Mouse (Mus musculus): ENCODE results near the gene Rnaseh2b.

Rnaseh2b gene

DNA sequence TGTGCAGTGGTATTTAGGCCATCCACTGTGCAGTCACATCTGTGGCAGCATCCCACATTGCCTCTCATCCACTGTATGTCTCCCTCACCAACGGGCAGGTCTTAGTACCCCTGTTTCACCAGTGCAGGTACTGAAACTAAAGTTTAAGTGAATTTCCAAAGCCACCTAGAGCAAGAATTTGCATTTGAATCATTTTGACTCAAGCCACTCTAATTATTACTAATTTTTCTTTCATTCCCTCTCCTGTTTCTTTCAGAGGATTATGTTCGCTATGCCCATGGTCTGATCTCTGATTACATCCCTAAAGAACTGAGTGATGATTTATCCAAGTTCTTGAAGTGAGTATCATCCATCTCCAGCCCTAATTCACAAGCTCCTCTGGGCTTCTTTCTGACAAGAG lies 71.4 kb downstream of the Rnaseh2b start:
- no peak for DNase-seq

DNA sequence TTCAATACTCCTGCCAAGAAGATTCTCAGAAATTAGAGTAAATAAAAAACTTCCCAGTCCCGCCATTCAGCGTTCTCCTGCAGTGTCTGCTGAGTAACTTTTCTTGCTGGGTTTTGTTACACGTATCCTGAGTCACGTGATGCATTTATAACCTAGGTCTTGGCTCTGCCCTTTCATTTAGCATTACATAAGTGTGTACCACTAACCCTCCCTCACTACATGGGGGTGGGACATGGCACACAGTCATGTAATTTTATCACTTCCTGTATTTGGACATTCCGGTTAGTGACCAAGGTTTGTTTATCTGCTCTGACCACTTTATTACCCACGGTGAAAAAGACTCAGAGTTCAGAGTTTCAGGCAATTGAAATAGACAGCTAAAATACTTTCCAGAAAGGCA lies 78.4 kb downstream of the Rnaseh2b start:
- DNase-seq: peak; percentile 66 to 81

DNA sequence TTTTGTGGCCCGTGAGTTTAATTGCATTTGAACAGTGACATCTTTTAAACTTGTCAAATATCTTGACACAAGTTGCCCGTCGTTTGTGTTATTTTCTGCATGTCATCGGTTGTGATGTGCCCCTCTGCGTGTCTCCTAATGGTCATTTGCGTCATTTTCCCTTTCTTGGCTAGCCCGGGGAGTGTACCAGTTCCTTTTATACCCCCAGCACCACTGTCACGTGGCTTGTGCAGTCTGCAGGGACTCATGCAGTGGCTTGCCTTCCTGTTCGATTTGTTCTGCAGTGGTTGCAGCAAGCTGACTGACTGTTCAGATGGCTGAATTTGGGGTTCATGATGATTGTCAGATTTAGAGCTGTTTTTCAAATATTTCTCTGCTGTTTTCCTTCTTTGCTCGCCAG lies 81.6 kb downstream of the Rnaseh2b start:
- no peak for DNase-seq

DNA sequence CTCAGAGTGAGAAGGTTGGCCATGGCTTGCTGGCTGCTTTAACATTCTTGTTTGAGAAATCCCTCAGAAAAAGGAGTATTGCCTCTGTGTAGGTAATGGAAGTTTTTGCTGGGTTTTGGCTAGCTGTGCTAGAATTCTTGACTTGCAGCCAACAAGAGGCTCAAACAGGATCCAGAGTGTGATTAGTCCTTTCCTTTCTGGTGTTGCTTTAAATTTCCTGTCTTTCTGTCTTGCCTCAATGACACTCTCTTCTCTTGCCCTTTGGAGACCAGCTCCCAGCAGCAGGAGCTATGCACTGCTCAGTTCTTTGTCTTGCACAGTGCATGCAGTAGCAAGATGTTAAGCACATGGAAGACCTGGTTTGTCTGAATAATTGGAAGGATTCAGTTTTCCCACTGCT lies 83.3 kb downstream of the Rnaseh2b start:
- peak in 1 of 2 experiments; percentile 38 for DNase-seq

DNA sequence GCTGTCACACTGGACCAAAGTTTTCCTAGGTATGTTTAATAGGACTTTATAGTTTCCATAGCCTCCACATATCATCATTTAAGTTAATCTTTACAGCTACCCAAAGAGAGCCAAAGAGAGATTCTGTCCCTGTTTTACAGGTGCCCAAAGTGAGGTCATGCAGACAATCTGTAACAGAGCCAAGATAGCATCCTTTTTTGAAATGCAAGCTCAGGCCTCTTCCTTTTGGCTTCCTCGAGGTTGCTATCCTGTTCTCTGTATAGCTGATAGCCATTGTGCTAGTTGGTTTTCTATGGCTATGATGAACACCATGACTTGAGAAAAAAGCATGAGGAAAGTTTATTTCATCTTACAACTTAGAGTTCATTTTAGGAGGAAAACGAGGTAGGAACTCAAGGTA lies 83.7 kb downstream of the Rnaseh2b start:
- DNase-seq: no peak

DNA sequence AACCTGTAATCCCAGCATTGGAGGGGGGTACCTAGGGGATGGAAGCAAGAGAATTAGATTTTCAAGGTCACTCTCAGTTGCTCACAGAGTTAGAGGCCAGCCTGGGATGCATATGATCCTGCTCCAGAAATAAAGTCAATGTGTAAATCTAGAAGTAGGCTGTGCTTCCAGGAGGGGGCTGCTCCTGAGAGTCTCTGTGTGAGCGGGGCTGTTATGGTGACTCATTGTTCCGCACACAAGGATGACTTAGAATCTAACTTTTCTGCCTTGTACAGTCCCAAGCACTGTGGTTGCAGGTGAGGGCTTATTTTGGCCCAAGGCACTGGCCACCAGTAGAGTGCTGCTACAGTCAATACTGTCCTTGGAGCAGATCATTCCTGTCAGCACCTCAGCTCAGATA lies 87.0 kb downstream of the Rnaseh2b start:
- DNase-seq: no peak

DNA sequence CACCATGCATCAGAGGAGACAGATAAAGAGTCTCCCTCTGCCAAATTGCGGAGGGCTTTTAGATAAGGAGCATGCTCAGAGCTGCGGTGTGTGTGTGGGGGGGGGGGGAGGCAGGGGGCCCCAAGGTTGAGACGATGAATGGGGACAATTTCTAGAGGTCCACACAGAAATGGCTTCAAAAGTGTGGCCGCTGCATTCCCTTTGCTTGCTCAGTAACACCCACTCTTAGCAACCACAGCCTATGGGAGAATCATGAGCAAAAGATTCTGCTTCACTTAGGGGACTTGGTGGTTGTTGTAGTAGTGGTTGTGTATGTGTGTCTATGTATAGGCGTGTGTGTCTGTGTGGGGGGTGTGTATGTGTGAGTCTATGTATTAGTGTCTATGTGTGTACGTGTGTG lies 88.2 kb downstream of the Rnaseh2b start:
- no peak for DNase-seq

DNA sequence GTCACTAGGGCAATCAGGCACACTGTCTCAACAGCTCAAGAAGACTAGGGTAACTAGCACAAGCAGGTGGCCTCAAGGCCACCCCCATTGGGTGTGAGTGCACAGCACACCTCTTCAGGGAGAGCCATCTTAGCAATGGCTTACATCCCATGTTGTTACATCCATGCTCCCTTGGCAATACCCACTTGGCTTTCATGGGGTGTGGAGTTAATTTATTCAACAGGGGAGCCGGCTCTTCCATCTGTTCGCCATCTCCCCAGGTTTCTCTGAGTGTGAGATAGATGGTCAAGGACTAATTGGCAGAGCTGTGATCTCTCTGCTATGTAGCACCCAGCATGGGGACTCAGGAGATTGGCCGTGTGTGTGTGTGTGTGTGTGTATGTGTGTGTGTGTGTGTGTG lies 90.7 kb downstream of the Rnaseh2b start:
- no peak for DNase-seq

DNA sequence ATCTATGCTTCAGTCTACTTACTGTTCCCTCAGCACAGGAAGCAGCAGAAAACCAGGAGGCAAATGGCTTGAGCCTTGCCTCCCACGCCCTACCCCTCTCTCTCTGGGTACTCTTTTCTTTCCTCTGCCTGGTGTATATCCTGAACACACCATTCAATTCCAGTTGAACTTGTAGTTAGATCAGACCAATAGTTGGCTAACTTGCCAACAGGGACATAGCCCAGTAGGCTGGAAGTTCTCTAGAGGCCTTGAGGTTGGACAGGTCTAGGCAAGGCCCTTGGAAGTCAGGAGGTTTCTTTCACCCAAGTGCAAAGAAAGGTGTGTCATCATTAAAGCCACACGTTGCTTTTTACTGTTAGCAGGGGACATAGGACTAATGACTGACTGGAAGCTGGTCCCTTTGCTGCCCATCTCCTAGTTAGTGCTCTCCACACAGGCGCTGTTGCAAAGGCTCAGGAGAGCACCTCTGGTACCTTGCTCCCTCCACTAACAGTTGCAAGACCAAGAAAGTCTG lies 91.5 kb downstream of the Rnaseh2b start:
- DNase-seq: no peak

DNA sequence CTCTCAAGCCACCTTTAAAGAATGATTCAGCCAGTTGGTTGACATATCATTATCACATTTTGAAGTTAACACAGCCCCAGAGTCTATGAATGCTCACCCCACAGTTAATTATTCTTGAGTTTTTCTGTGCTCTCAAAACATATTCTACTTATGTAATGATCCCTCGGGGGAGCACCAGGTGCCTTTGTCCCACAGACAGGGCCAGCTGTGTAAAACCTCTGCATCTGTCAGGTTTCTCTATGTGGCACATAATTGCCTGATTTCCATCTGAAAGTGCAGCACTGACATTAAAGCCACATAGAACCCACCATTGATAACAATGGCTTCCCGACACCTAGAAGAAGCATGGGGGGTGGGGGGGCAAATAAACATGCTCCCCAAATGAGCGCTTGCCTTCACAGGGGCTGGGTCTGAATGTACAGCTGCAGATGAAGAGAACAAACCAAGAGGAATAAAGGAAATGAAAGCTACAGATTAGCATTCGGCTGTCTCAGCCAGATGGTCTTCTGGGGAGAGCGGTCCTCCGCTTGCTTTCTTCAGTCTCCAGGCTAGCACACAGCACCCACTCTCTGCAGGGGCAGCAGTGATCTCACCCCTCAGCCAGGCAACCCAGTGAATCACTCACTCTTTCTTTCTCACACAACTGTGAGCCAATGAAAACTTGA lies 96.8 kb downstream of the Rnaseh2b start:
- no peak for DNase-seq

DNA sequence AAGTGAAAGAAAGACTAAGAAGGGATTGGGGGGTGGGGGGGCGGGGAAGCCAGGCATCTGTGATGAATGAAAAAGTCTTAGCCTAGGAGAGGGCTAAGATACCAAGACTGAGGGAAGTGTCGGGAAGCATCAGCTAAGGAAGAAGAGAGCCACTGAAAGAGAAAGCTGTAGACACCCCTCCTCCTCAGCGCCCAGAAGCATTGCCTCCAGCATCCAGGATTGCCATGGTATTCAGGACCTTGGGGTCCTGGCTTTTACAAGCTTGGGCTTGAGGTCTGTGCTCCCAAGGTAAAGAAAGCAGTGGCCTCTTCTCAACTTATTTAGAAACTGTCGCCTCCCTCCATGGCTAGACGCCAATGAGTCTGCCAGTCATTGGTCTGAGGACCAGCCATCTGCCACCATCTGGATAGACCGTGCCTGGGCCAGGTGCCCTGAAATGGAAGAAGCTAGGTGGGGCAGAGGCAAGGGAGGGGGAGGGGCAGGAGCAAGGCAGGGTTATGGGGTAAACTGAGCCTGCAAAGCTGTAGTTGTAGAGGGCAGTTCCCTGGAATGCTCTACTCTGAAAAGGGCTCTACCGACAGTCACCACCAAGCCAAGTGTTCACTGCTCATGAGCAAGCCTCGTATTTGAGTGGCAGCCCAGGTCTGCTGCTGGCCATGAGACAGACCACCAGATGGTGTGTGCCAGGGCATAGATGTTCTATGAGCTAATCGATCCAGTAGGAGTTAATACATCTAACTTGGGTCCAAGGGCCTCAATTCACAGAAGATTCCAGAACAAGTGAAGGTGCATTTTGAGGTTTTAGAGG lies 97.5 kb downstream of the Rnaseh2b start:
- DNase-seq: no peak

DNA sequence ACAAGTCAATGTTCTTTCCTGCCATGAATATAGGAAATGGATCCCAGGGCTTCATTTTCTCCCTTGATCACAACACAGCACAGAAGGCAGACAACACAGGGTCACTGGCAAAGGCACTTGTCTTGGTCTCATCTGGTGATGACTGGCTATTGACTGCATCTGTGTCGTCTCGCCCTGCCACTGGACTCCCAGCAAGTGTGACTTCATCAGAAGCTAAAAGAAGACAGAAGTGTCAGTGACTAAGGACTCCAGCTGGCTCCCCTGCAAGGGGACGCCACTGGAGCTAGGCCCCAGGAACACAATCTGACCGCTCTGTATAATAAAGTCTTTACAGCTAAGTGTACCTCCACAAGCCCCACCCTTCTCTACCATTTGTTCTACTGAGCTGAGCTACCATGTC lies 100.4 kb downstream of the Rnaseh2b start:
- DNase-seq: no peak

DNA sequence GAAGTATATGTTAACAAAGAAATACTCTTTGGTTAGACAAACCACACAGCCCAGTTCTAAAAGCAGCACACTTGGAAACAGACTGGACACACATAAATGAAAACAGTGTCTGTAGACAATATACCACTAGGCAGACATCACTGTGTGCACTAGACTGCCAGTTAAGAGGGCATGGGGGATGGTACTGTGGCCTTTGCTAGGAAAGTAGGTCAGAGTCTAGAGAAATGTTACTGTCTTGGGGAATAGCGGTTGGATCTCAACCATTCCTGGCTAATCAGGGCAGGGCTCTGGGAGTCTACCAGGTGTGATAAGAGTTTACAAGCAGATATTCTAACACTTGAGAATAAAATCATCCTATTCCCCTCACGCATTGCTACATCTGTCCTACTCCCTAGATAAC lies 103.0 kb downstream of the Rnaseh2b start:
- no peak for DNase-seq

DNA sequence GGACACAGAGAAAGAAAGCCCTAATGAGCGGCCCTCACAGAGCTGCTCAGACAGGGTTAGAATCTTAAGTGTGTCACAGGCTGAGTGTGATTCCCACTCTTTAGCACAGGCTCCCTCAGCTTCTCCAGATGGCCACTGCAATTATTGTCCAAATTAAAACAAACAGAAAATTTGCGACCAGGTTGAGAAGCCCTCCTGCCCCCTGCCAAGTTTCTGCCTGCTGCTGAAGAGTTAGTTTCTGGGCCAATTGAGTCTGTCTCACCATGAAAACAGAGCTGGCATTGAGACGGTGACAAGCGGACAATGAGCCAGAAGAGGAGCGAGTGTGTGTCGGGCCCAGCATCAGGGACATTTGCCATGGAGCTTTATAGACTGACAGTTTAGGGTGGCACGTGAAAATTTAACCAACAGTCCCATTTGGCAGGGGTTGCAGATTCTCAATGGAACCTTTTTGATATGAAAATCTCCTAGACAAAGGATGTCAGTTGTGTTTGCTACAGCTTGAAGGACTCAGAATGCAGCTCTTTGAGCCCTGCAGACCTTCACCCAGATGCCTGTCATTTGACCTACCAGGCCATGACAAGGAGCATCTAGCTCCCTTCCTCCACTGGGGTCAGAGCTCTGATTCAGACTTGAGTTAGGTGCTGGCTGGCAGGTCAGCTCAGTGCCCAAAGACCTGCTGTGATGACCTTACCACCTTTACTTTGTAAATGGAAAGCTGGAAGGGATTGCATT lies 123.8 kb downstream of the Rnaseh2b start:
- no peak for DNase-seq

DNA sequence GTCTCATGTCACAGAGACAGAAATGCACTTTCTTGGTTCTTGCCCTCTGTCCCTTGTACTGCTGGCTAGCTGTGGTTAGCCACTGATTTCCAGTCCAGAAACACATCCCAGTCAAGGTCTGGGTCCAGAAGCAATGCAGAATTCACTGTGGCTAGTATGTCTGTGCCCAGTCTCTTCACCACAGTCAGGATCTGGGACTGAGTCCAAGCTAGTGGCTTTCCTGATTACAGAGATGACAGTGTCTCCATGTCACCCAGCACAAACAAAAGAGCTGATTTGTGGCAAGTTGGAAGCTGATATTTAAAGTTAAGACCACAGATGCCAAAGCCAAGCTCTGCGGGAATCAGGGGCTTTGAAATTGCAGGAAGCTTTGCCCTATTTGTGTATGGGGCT lies 124.3 kb downstream of the Rnaseh2b start:
- no peak for DNase-seq

DNA sequence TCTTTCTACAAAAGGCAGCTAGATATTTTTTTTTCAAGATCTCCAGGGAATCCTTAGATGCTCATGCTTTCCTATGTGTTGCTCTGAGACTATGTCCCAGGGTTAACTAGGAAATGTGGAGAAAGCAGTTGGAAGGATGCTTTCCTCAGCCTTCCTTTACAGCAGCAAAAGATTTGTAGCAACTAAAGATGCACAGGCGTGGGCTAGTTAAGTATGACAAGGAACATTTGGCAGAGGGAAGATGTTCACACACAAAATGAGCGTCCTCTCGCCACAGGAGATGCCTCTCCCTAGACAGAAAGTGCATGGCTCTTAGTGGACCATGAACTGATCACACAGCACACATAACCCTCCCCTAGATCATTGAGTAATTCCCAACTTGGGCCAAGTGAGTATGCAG lies 125.1 kb downstream of the Rnaseh2b start:
- no peak for DNase-seq

DNA sequence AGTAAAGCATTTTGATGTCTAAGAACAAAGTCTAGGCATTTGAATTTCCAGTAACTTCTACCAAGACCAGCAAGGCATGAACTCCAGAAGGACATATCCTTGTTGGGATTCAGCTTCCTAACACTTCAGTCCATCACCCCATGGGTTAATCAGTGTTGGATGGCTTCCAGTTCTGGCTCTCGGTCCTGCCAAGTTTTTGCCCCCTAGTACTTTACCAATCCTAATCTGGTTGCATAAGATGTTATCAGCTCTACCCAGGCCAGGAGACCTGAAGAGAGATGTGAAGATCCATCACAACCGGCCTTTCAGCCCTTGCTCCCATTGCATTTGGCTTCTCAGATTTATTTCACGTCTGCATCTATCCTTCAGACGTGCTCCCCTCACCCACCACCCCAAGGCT lies 129.9 kb downstream of the Rnaseh2b start:
- no peak for DNase-seq
